Mouse (Mus musculus) midbrain, embryonic 15.5 days (tissue): Measurements from ENCODE around the gene Faap100. TPM values are rescaled to one million over a fixed set of nuclear protein-coding genes. Genes with fewer than 3 reads are reported as not detected.
A peak's percentile ranks its signal among the peaks of the same experiment; 100 is the strongest.
"Not testable (repeated sequence)": the region's sequence is repeated elsewhere in the genome, so short reads cannot be mapped to it uniquely, and the experiment has no call there.

Source experiments
- ATAC-seq: fragments of 200-750 bp; cut with Nextera tagmentation; replicated peaks from 2 replicates; pipeline ENCODE4 v1.8.0; 2017; ENCODE audit warnings: moderate TSS enrichment
- H3K27ac ChIP-seq: fragments of 300-500 bp; sonication (generic); 2 replicates; pipeline ENCODE4 v1.5.1; 2015; ENCODE audit warnings: mild to moderate bottlenecking, inconsistent platforms
- H3K27me3 ChIP-seq: fragments of 300-500 bp; sonication (generic); replicated peaks from 2 replicates; pipeline ENCODE4 v1.6.1; 2015; ENCODE audit warnings: inconsistent platforms
- H3K36me3 ChIP-seq: fragments of 300-500 bp; sonication (generic); replicated peaks from 2 replicates; pipeline ENCODE4 v1.6.1; 2015; ENCODE audit warnings: inconsistent platforms
- H3K4me1 ChIP-seq: fragments of 300-500 bp; sonication (generic); 2 replicates; pipeline ENCODE4 v1.6.1; 2015; ENCODE audit warnings: inconsistent platforms
- H3K4me2 ChIP-seq: fragments of 300-500 bp; sonication (generic); 2 replicates; pipeline ENCODE4 v1.6.1; 2015; ENCODE audit warnings: inconsistent platforms, mild to moderate bottlenecking, moderate library complexity
- H3K4me3 ChIP-seq: fragments of 300-500 bp; sonication (generic); 2 replicates; pipeline ENCODE4 v1.5.1; 2015; ENCODE audit warnings: mild to moderate bottlenecking, inconsistent platforms
- H3K9ac ChIP-seq: fragments of 300-500 bp; sonication (generic); 2 replicates; pipeline ENCODE4 v1.6.1; 2015; ENCODE audit warnings: mild to moderate bottlenecking, inconsistent platforms
- H3K9me3 ChIP-seq: fragments of 300-500 bp; sonication (generic); 2 replicates; pipeline ENCODE4 v1.6.1; 2016; ENCODE audit warnings: inconsistent platforms
- WGBS: fragments of 180-500 bp; shearing (Covaris S2); methylation state at CpG from one replicate; pipeline ENCODE4 v1.1.7; 2015; ENCODE audit warnings: mixed read lengths; 5-methylcytosine and 5-hydroxymethylcytosine counted together
- polyA plus RNA-seq: library from polyadenylated mRNA; unstranded; fragments of >200 nt; fragmentation: Nextera tagmentation; extraction: Ambion mirVana; gene quantifications from 2 replicates; pipeline ENCODE4 v1.2.1, GENCODE M21; 2015

The Faap100 gene
- polyA plus RNA-seq, 1 experiment from 2014 or later, result 124 TPM

- Histone ChIP-seq H3K4me2 (peak within 1 kb of the TSS; percentile 82), H3K9me3 (no peaks in the 10 kb centered on the region), H3K36me3 (peaks cover 6% of the 10 kb centered on the region; the same call in 1 of the 2 replicates), H3K4me3 (peak within 1 kb of the TSS; percentile 100), H3K27me3 (no peaks in the 10 kb centered on the region), H3K27ac (peak within 1 kb of the TSS; percentile 100), H3K4me1 (peaks cover 55% of the 10 kb centered on the region), H3K9ac (peak within 1 kb of the TSS; percentile 100)
- 2% methylated on average over 85 of the region's 103 CpGs for WGBS
- ATAC-seq, result peak; percentile 84
These were observed 30.5 kb downstream of the Faap100 start, which contains the start of gene Actg1 for GRCm38 (mm10) chr11:120347791-120348683. Gene Actg1, minus strand, starts transcription at chr11:120348542.

- no peak for ATAC-seq
- H3K27ac ChIP-seq, result peak overlapping the region; percentile 100
These were observed 31.3 kb downstream of the Faap100 start for GRCm38 (mm10) chr11:120347301-120347700.

GRCm38 (mm10) chr11:120346383-120347034, 32.1 kb downstream of the Faap100 start:
- not testable (repeated sequence) for ATAC-seq
- 65% methylated on average over 11 of the region's 13 CpGs for WGBS

More at GRCm38 (mm10) chr11:120347301-120347700, 31.3 kb downstream of the Faap100 start:
- WGBS, result 8% methylated on average over 10 of the region's 10 CpGs
- Histone ChIP-seq H3K27me3 (no peaks in the 10 kb centered on the region), H3K4me2 (peak overlapping the region; percentile 82), H3K4me3 (peak overlapping the region; percentile 100), H3K4me1 (peaks cover 49% of the 10 kb centered on the region), H3K9ac (peak overlapping the region; percentile 100), H3K9me3 (no peaks in the 10 kb centered on the region), H3K36me3 (peaks cover 6% of the 10 kb centered on the region; the same call in 1 of the 2 replicates)

GRCm38 (mm10) chr11:120345067-120345681, 33.4 kb downstream of the Faap100 start:
- WGBS, result 41% methylated on average over 1 of the region's 1 CpGs
- H3K27ac ChIP-seq, result peak overlapping the region; percentile 61
- no peak for ATAC-seq
- peak overlapping the region; percentile 95 for H3K4me2 ChIP-seq
- no peaks in the 10 kb centered on the region for H3K27me3 ChIP-seq
- H3K36me3 ChIP-seq, result peaks cover 6% of the 10 kb centered on the region; the same call in 1 of the 2 replicates
- peak overlapping the region; percentile 43 for H3K9ac ChIP-seq
- H3K4me1 ChIP-seq, result peaks cover 33% of the 10 kb centered on the region
- H3K9me3 ChIP-seq, result no peaks in the 10 kb centered on the region
- peak overlapping the region; percentile 41 for H3K4me3 ChIP-seq

More at GRCm38 (mm10) chr11:120346383-120347034, 32.1 kb downstream of the Faap100 start:
- Histone ChIP-seq H3K4me3 (peak overlapping the region; percentile 47), H3K9ac (peak overlapping the region; percentile 45), H3K4me2 (peak overlapping the region; percentile 76), H3K27ac (peak overlapping the region; percentile 38; the same call in 1 of the 2 replicates), H3K4me1 (peaks cover 46% of the 10 kb centered on the region)
- not testable (repeated sequence) for H3K9me3 ChIP-seq, H3K27me3 ChIP-seq, H3K36me3 ChIP-seq

- Histone ChIP-seq H3K9ac (no peak overlapping the region; the same call in 1 of the 2 replicates), H3K27me3 (no peaks in the 10 kb centered on the region), H3K4me1 (peaks cover 27% of the 10 kb centered on the region), H3K36me3 (peaks cover 6% of the 10 kb centered on the region; the same call in 1 of the 2 replicates), H3K9me3 (no peaks in the 10 kb centered on the region), H3K4me3 (peak overlapping the region; percentile 41), H3K27ac (peak overlapping the region; percentile 49; the same call in 1 of the 2 replicates), H3K4me2 (peak overlapping the region; percentile 95)
- ATAC-seq, result no peak
- 73% methylated on average over 5 of the region's 5 CpGs for WGBS
These were observed 34.1 kb downstream of the Faap100 start for GRCm38 (mm10) chr11:120344310-120344920.

GRCm38 (mm10) chr11:120343519-120344309, 34.9 kb downstream of the Faap100 start:
- no peak overlapping the region; the same call in 1 of the 2 replicates for H3K9ac ChIP-seq
- 76% methylated on average over 5 of the region's 5 CpGs for WGBS
- H3K4me1 ChIP-seq, result peaks cover 23% of the 10 kb centered on the region
- no peaks in the 10 kb centered on the region for H3K27me3 ChIP-seq
- H3K27ac ChIP-seq, result peak overlapping the region; percentile 49
- H3K9me3 ChIP-seq, result no peaks in the 10 kb centered on the region
- H3K36me3 ChIP-seq, result peaks cover 6% of the 10 kb centered on the region; the same call in 1 of the 2 replicates
- H3K4me2 ChIP-seq, result peak overlapping the region; percentile 95
- H3K4me3 ChIP-seq, result peak overlapping the region; percentile 5; the same call in 1 of the 2 replicates
- ATAC-seq, result no peak

GRCm38 (mm10) chr11:120342656-120343160, 35.9 kb downstream of the Faap100 start:
- no peak for ATAC-seq
- 92% methylated on average over 5 of the region's 5 CpGs for WGBS
- Histone ChIP-seq H3K9me3 (no peaks in the 10 kb centered on the region), H3K4me3 (no peak overlapping the region), H3K36me3 (peaks cover 6% of the 10 kb centered on the region; the same call in 1 of the 2 replicates), H3K4me1 (peaks cover 23% of the 10 kb centered on the region), H3K27ac (no peak overlapping the region), H3K27me3 (no peaks in the 10 kb centered on the region), H3K9ac (no peak overlapping the region), H3K4me2 (no peak overlapping the region)

GRCm38 (mm10) chr11:120341661-120342060, 36.9 kb downstream of the Faap100 start:
- Histone ChIP-seq H3K4me1 (peaks cover 23% of the 10 kb centered on the region), H3K27me3 (no peaks in the 10 kb centered on the region), H3K9ac (no peak overlapping the region), H3K9me3 (no peaks in the 10 kb centered on the region), H3K36me3 (peaks cover 6% of the 10 kb centered on the region; the same call in 1 of the 2 replicates), H3K4me3 (no peak overlapping the region), H3K27ac (no peak overlapping the region), H3K4me2 (no peak overlapping the region)
- 93% methylated on average over 4 of the region's 4 CpGs for WGBS
- no peak for ATAC-seq

- Histone ChIP-seq H3K4me3 (no peak overlapping the region), H3K9ac (no peak overlapping the region), H3K36me3 (peaks cover under 1% of the 10 kb centered on the region; the same call in 1 of the 2 replicates), H3K4me1 (peaks cover 17% of the 10 kb centered on the region), H3K4me2 (no peak overlapping the region), H3K27me3 (no peaks in the 10 kb centered on the region), H3K9me3 (no peaks in the 10 kb centered on the region), H3K27ac (no peak overlapping the region)
- ATAC-seq, result no peak
- 90% methylated on average over 10 of the region's 10 CpGs for WGBS
These were observed 38.5 kb downstream of the Faap100 start for GRCm38 (mm10) chr11:120339978-120340513.

- 74% methylated on average over 3 of the region's 3 CpGs for WGBS
- peaks cover 5% of the 10 kb centered on the region; the same call in 1 of the 2 replicates for H3K4me1 ChIP-seq
- no peak overlapping the region for H3K27ac ChIP-seq
- no peak overlapping the region for H3K4me2 ChIP-seq
- ATAC-seq, result no peak
- no peaks in the 10 kb centered on the region for H3K36me3 ChIP-seq
- H3K9ac ChIP-seq, result no peak overlapping the region
- no peaks in the 10 kb centered on the region for H3K27me3 ChIP-seq
- no peaks in the 10 kb centered on the region for H3K9me3 ChIP-seq
- H3K4me3 ChIP-seq, result no peak overlapping the region
These were observed 39.8 kb downstream of the Faap100 start for GRCm38 (mm10) chr11:120338786-120339185.
